Mouse (Mus musculus): ENCODE results near the gene Mpp1. TPM values are rescaled to one million over a fixed set of nuclear protein-coding genes. Genes with fewer than 3 reads are reported as not detected.
"Not testable (repeated sequence)": the region's sequence is repeated elsewhere in the genome, so short reads cannot be mapped to it uniquely, and the experiment has no call there.

Gene Mpp1
- polyA plus RNA-seq (2014; fragmentation: Nextera tagmentation; extraction: Ambion mirVana), result 17.6 and 21.5 TPM in 2 replicates

DNA sequence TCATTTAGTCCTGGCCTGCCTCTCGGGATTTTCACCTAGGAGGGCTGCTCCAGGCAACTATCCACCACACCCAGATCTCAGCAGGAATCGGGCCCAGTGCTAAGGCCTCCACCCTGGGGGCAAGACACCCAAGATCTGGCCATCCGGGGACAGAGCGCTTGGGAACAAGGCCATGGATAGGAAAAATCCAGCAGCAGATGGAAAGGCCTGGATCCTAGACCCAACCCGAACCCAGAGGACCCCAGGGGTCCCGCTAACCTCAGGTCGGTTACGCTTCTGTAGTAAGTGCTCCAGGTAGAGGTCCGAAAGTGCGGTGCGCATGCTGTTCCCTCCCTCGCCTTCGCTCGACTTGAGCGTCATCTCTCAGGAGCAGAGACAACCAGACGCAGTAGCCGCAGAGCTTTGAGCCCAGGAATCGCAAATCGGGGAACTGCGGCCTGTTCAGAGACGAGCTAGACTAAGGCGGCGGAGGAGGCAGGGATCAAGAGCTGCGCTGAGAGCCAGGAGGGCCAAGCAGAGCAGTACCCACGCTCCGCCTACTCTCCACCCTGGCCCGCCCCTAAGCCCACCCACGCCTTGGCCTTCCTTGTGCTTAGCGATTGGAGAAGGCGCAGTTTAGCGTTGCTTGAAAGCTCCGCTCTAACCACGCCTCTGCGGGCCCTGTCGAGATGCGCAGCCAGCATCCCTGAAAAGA lies at the start of gene Mpp1:
Gene Mpp1 (minus strand): TSS at position 550 of the 694 bp plus-strand sequence.
- H3K27me3 ChIP-seq (replicated peaks; ENCODE audit: control insufficient read depth, insufficient read depth, low read length), result no peaks in the 10 kb centered on the region
- H3K4me2 ChIP-seq (ENCODE audit: low read length), result peak within 1 kb of the TSS; percentile 58
- peak within 1 kb of the TSS; percentile 43 for H3K4me3 ChIP-seq (ENCODE audit: low read depth, low read length)
- H3K9me3 ChIP-seq (replicated peaks; ENCODE audit: control insufficient read depth, low read length), result no peaks in the 10 kb centered on the region
- H3K27ac ChIP-seq (ENCODE audit: low read depth, low read length), result no peak within 1 kb of the TSS
- peak; percentile 100 for ATAC-seq
- H3K9ac ChIP-seq (ENCODE audit: low read length), result peak within 1 kb of the TSS; percentile 60
- H3K4me1 ChIP-seq (ENCODE audit: control insufficient read depth, insufficient read depth, low read length), result no peaks in the 10 kb centered on the region; the same call in 1 of the 2 replicates
- no peaks in the 10 kb centered on the region for H3K36me3 ChIP-seq (ENCODE audit: control insufficient read depth, insufficient read depth, low read length)
- DNase-seq (ENCODE audit: low spot score), result peak; percentile 88
- 28% methylated on average over 36 of the region's 36 CpGs for WGBS

DNA sequence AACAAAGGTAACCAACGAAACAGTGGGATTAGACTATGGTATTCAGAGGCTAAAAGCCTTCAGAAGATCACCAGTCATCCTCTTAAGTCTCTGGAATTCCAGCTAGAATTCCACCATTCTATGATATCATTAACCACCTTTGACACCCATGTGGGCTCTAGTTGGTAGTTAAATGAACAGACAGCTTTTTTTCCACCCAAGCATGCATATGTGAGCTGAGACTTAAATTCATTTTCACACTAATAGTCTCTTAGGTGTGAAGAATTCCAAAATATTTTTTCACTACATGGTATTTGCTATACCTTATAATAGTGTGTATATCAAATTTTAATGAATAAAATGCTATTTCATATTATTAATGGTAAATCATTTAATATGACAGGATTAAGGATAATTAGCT lies 32.9 kb upstream of the Mpp1 start, which contains the start of gene Smim9:
Gene Smim9 (minus strand): TSS at position 101 of the 400 bp plus-strand sequence.
- no peak within 1 kb of the TSS for H3K4me2 ChIP-seq (ENCODE audit: low read length)
- WGBS, result 50% methylated on average over 1 of the region's 1 CpGs
- H3K9ac ChIP-seq (ENCODE audit: low read length), result no peak within 1 kb of the TSS
- ATAC-seq, result no peak
- no peaks in the 10 kb centered on the region for H3K4me1 ChIP-seq (ENCODE audit: control insufficient read depth, insufficient read depth, low read length)
- H3K36me3 ChIP-seq (ENCODE audit: control insufficient read depth, insufficient read depth, low read length), result no peaks in the 10 kb centered on the region
- no peak within 1 kb of the TSS for H3K27ac ChIP-seq (ENCODE audit: low read depth, low read length)
- H3K9me3 ChIP-seq (replicated peaks; ENCODE audit: control insufficient read depth, low read length), result no peaks in the 10 kb centered on the region
- DNase-seq (ENCODE audit: low spot score), result no peak
- H3K4me3 ChIP-seq (ENCODE audit: low read depth, low read length), result no peak within 1 kb of the TSS
- H3K27me3 ChIP-seq (replicated peaks; ENCODE audit: control insufficient read depth, insufficient read depth, low read length), result no peaks in the 10 kb centered on the region

DNA sequence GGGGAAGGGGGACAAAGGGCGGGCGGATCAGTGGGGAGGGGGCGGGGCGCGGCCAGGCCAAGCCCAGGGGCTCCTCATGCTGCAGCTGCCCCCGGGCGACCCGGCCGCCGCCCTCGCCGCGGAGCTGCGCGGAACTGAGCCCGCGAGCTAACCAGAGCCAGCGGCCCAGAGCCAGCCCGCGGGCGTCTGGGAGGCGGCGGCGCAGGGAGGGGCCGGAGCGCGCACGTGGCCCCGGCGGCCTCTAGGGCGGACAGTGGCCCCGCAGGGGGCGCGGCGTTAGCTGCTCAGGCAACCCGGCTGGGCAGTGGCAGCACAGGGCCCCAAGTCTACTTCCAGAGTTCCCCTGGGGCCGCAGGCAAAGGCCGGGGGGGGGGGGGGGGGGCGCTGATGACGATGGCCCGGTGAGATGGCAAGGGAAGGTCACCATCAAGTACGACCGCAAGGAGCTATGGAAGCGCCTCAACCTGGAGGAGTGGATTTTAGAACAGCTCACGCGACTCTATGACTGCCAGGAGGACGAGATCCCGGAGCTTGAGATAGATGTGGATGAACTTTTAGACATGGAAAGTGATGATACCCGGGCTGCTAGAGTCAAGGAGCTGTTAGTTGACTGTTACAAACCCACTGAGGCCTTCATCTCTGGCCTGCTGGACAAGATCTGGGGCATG lies 24.9 kb upstream of the Mpp1 start:
- DNase-seq (ENCODE audit: low spot score) (peak; percentile 18), ATAC-seq (peak; percentile 78)
- 31% methylated on average over 38 of the region's 49 CpGs for WGBS
- Histone ChIP-seq H3K36me3 (ENCODE audit: control insufficient read depth, insufficient read depth, low read length) (no peaks in the 10 kb centered on the region), H3K4me3 (ENCODE audit: low read depth, low read length) (peak overlapping the region; percentile 37), H3K9ac (ENCODE audit: low read length) (peak overlapping the region; percentile 54), H3K4me2 (ENCODE audit: low read length) (peak overlapping the region; percentile 55), H3K4me1 (ENCODE audit: control insufficient read depth, insufficient read depth, low read length) (no peaks in the 10 kb centered on the region), H3K27me3 (replicated peaks; ENCODE audit: control insufficient read depth, insufficient read depth, low read length) (no peaks in the 10 kb centered on the region), H3K9me3 (replicated peaks; ENCODE audit: control insufficient read depth, low read length) (no peaks in the 10 kb centered on the region), H3K27ac (ENCODE audit: low read depth, low read length) (no peak overlapping the region)

GRCm38 (mm10) chrX:75152249-75152648 lies 21.4 kb upstream of the Mpp1 start:
- ATAC-seq, result no peak
- Histone ChIP-seq H3K4me2 (ENCODE audit: low read length) (no peak overlapping the region), H3K36me3 (ENCODE audit: control insufficient read depth, insufficient read depth, low read length) (no peaks in the 10 kb centered on the region), H3K4me1 (ENCODE audit: control insufficient read depth, insufficient read depth, low read length) (no peaks in the 10 kb centered on the region), H3K9ac (ENCODE audit: low read length) (no peak overlapping the region), H3K27ac (ENCODE audit: low read depth, low read length) (no peak overlapping the region), H3K4me3 (ENCODE audit: low read depth, low read length) (no peak overlapping the region), H3K9me3 (replicated peaks; ENCODE audit: control insufficient read depth, low read length) (no peaks in the 10 kb centered on the region), H3K27me3 (replicated peaks; ENCODE audit: control insufficient read depth, insufficient read depth, low read length) (no peaks in the 10 kb centered on the region)
- 57% methylated on average over 1 of the region's 1 CpGs for WGBS
- no peak for DNase-seq (ENCODE audit: low spot score)

GRCm38 (mm10) chrX:75150304-75150703 lies 19.5 kb upstream of the Mpp1 start:
- DNase-seq (ENCODE audit: low spot score) (no peak), ATAC-seq (no peak)
- no peak overlapping the region for H3K4me2 ChIP-seq (ENCODE audit: low read length)
- WGBS, result 85% methylated on average over 2 of the region's 2 CpGs
- no peaks in the 10 kb centered on the region for H3K9me3 ChIP-seq (replicated peaks; ENCODE audit: control insufficient read depth, low read length)
- no peaks in the 10 kb centered on the region for H3K4me1 ChIP-seq (ENCODE audit: control insufficient read depth, insufficient read depth, low read length)
- no peak overlapping the region for H3K4me3 ChIP-seq (ENCODE audit: low read depth, low read length)
- H3K27ac ChIP-seq (ENCODE audit: low read depth, low read length), result no peak overlapping the region
- H3K9ac ChIP-seq (ENCODE audit: low read length), result no peak overlapping the region
- no peaks in the 10 kb centered on the region for H3K36me3 ChIP-seq (ENCODE audit: control insufficient read depth, insufficient read depth, low read length)
- no peaks in the 10 kb centered on the region for H3K27me3 ChIP-seq (replicated peaks; ENCODE audit: control insufficient read depth, insufficient read depth, low read length)

DNA sequence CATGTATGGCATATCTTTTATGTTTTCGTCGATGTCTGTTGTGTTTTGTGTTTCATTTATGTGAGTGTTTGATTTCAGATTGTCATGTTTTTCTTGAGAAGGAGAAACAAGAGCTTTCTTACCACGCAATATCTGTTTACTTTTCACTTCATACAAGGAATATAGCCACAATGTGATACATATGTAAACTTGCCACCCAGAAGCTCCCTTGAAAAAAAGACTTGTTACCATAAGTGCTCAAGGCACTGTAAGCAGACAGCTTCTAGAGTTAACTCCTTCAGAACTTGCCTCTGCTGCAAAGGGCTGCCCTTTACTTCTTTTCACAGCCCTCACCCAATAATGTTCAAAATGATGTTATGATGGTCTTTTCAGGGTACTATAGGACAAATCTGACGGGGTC lies 17.6 kb upstream of the Mpp1 start:
- DNase-seq (ENCODE audit: low spot score) (no peak), ATAC-seq (no peak)
- H3K27ac ChIP-seq (ENCODE audit: low read depth, low read length), result no peak overlapping the region
- no peak overlapping the region for H3K4me2 ChIP-seq (ENCODE audit: low read length)
- no peak overlapping the region for H3K9ac ChIP-seq (ENCODE audit: low read length)
- 86% methylated on average over 4 of the region's 4 CpGs for WGBS
- no peaks in the 10 kb centered on the region for H3K4me1 ChIP-seq (ENCODE audit: control insufficient read depth, insufficient read depth, low read length)
- no peak overlapping the region for H3K4me3 ChIP-seq (ENCODE audit: low read depth, low read length)
- no peaks in the 10 kb centered on the region for H3K9me3 ChIP-seq (replicated peaks; ENCODE audit: control insufficient read depth, low read length)
- H3K27me3 ChIP-seq (replicated peaks; ENCODE audit: control insufficient read depth, insufficient read depth, low read length), result no peaks in the 10 kb centered on the region
- H3K36me3 ChIP-seq (ENCODE audit: control insufficient read depth, insufficient read depth, low read length), result no peaks in the 10 kb centered on the region

DNA sequence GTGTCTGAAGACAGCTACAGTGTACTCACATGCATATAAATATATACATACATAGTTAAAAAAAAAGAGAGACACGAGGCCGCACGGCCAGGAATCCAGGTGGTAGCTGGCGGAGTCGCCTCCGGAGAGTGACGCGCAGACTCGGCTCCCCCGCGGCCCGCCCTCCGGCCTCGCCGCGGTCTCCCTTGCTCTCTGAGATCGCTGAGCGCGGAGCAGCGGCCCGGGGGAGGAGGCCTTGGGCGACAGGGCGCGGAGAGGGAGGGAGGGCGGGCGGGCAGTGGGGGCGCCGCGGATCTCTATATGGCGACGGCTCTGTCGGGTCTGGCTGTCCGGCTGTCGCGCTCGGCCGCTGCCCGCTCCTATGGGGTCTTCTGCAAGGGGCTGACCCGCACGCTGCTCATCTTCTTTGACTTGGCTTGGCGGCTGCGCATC lies 12.3 kb upstream of the Mpp1 start:
- WGBS, result 30% methylated on average over 19 of the region's 42 CpGs
- not testable (repeated sequence) for H3K27ac ChIP-seq (ENCODE audit: low read depth, low read length); H3K4me1 ChIP-seq (ENCODE audit: control insufficient read depth, insufficient read depth, low read length); H3K36me3 ChIP-seq (ENCODE audit: control insufficient read depth, insufficient read depth, low read length); H3K9me3 ChIP-seq (replicated peaks; ENCODE audit: control insufficient read depth, low read length); H3K27me3 ChIP-seq (replicated peaks; ENCODE audit: control insufficient read depth, insufficient read depth, low read length)
- peak overlapping the region; percentile 35; the same call in 1 of the 2 replicates for H3K9ac ChIP-seq (ENCODE audit: low read length)
- ATAC-seq (peak; percentile 63), DNase-seq (ENCODE audit: low spot score) (peak; percentile 2)
- H3K4me2 ChIP-seq (ENCODE audit: low read length), result peak overlapping the region; percentile 46
- peak overlapping the region; percentile 25 for H3K4me3 ChIP-seq (ENCODE audit: low read depth, low read length)

GRCm38 (mm10) chrX:75138182-75138581 lies 7.4 kb upstream of the Mpp1 start:
- H3K36me3 ChIP-seq (ENCODE audit: control insufficient read depth, insufficient read depth, low read length), result no peaks in the 10 kb centered on the region
- H3K4me1 ChIP-seq (ENCODE audit: control insufficient read depth, insufficient read depth, low read length), result no peaks in the 10 kb centered on the region
- no peak overlapping the region for H3K4me2 ChIP-seq (ENCODE audit: low read length)
- H3K27ac ChIP-seq (ENCODE audit: low read depth, low read length), result no peak overlapping the region
- no peaks in the 10 kb centered on the region for H3K27me3 ChIP-seq (replicated peaks; ENCODE audit: control insufficient read depth, insufficient read depth, low read length)
- no peaks in the 10 kb centered on the region for H3K9me3 ChIP-seq (replicated peaks; ENCODE audit: control insufficient read depth, low read length)
- no peak for DNase-seq (ENCODE audit: low spot score)
- WGBS, result 95% methylated on average over 2 of the region's 2 CpGs
- no peak overlapping the region for H3K4me3 ChIP-seq (ENCODE audit: low read depth, low read length)
- no peak overlapping the region for H3K9ac ChIP-seq (ENCODE audit: low read length)
- ATAC-seq, result no peak

DNA sequence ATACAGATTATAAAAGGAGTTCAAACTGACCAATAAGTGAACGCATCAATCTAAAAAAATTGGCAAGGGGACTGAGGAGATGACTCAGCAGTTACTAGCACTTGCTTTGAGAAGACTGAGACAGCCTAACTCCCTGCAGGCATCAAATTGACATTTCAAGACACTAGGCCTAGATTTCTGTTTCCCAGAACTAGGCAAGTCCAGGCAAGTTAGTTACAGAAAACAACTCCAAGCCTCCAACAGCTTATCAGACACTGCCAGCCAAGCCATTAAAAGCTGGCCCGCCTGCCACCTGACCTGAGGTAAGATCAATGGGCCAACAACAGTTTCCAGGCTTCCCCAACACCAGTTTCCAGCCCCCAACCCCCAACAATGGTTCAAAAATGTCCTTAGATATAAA lies 6.9 kb upstream of the Mpp1 start:
- Histone ChIP-seq H3K9me3 (replicated peaks; ENCODE audit: control insufficient read depth, low read length) (no peaks in the 10 kb centered on the region), H3K4me2 (ENCODE audit: low read length) (no peak overlapping the region), H3K27me3 (replicated peaks; ENCODE audit: control insufficient read depth, insufficient read depth, low read length) (no peaks in the 10 kb centered on the region), H3K36me3 (ENCODE audit: control insufficient read depth, insufficient read depth, low read length) (no peaks in the 10 kb centered on the region), H3K9ac (ENCODE audit: low read length) (no peak overlapping the region), H3K27ac (ENCODE audit: low read depth, low read length) (no peak overlapping the region), H3K4me3 (ENCODE audit: low read depth, low read length) (no peak overlapping the region), H3K4me1 (ENCODE audit: control insufficient read depth, insufficient read depth, low read length) (no peaks in the 10 kb centered on the region)
- no peak for ATAC-seq
- DNase-seq (ENCODE audit: low spot score), result no peak
- WGBS, result 77% methylated on average over 2 of the region's 2 CpGs
